Mouse (Mus musculus) hematopoietic stem cell, adult 5-6 weeks (primary cell): Measurements from ENCODE around the gene Rdh16. TPM values are rescaled to one million over a fixed set of nuclear protein-coding genes. Genes with fewer than 3 reads are reported as not detected.

Source experiments
- ATAC-seq, 2 experiments: fragments of 125-278 bp in 1 of 2; replicated peaks in 1 of 2; 2 replicates each; pipeline ENCODE4 v1.8.0; 2016 to 2017; ENCODE audit warnings: inconsistent platforms in 2 of 2, mild to moderate bottlenecking in 2 of 2, moderate number of reproducible peaks in 2 of 2, low read depth in 1 of 2, moderate TSS enrichment in 1 of 2; ENCODE audit not compliant: low FRiP score in 2 of 2, poor library complexity in 2 of 2, severe bottlenecking in 2 of 2, insufficient read depth in 1 of 2, low TSS enrichment in 1 of 2
- total RNA-seq: library from RNA; stranded (forward); fragments of 172-1452, 232-1000 nt; gene quantifications from 2 replicates; pipeline ENCODE4 v1.2.3, GENCODE M21; 2017

The Rdh16 gene
- total RNA-seq, 1 experiment from 2014 or later = not detected

GRCm38 (mm10) chr10:127879155-127879688, 78.3 kb downstream of the Rdh16 start:
- no peak for ATAC-seq

- no peak for ATAC-seq
Observed at GRCm38 (mm10) chr10:127881041-127881440, 80.1 kb downstream of the Rdh16 start.

GRCm38 (mm10) chr10:127886551-127886950, 85.6 kb downstream of the Rdh16 start:
- no peak for ATAC-seq

GRCm38 (mm10) chr10:127886971-127887370, 86.0 kb downstream of the Rdh16 start:
- no peak for ATAC-seq

- no peak for ATAC-seq
Observed at GRCm38 (mm10) chr10:127888605-127889004, 87.7 kb downstream of the Rdh16 start, which contains the start of gene Rdh7. Gene Rdh7, minus strand, starts transcription at chr10:127888817.

- ATAC-seq = no peak
Observed at GRCm38 (mm10) chr10:127891481-127891880, 90.5 kb downstream of the Rdh16 start.

- peak; percentile 68 to 89 for ATAC-seq
Observed at GRCm38 (mm10) chr10:127893163-127894022, 92.4 kb downstream of the Rdh16 start.

Other genes starting within 250 kb of the Rdh16 start
- gene Lrp1, start 180.0 kb upstream of the Rdh16 start, total RNA-seq = 1.2 and 8.6 TPM in 2 replicates
- 49.8 and 50.8 TPM in 2 replicates for gene Stat6, start 158.2 kb upstream of the Rdh16 start, total RNA-seq
- gene Nemp1, start 134.3 kb upstream of the Rdh16 start, total RNA-seq = 41.8 and 43.0 TPM in 2 replicates
- 17.9 and 26.7 TPM in 2 replicates for gene Nab2, start 132.6 kb upstream of the Rdh16 start, total RNA-seq
- gene Myo1a, start 96.0 kb upstream of the Rdh16 start, total RNA-seq = not detected in 2 replicates
- gene Tac2, start 76.7 kb upstream of the Rdh16 start, total RNA-seq = not detected in 2 replicates
- 5.5 and 6.8 TPM in 2 replicates for gene Zbtb39, start 61.6 kb upstream of the Rdh16 start, total RNA-seq
- not detected in 2 replicates for gene Gpr182, start 49.4 kb upstream of the Rdh16 start, total RNA-seq
- gene Rdh1, start 41.4 kb upstream of the Rdh16 start, total RNA-seq = not detected in 2 replicates
- gene Rdh16f1, start 41.4 kb upstream of the Rdh16 start, total RNA-seq = not detected in 2 replicates
- gene Rdh9, start 24.8 kb upstream of the Rdh16 start, total RNA-seq = 0.20 TPM in 1 of 2 replicates, not detected in the other
- gene Rdh19, start 48.8 kb downstream of the Rdh16 start, total RNA-seq = not detected in 2 replicates
- gene Rdh16f2, start 65.3 kb downstream of the Rdh16 start, total RNA-seq = not detected in 2 replicates
- gene Rdh7, start 87.7 kb downstream of the Rdh16 start, total RNA-seq = not detected in 2 replicates
- not detected in 2 replicates for gene Sdr9c7, start 97.4 kb downstream of the Rdh16 start, total RNA-seq
- not detected in 2 replicates for gene Hsd17b6, start 206.5 kb downstream of the Rdh16 start, total RNA-seq
- 108 and 113 TPM in 2 replicates for gene Prim1, start 214.0 kb downstream of the Rdh16 start, total RNA-seq
- gene Naca, start 234.4 kb downstream of the Rdh16 start, total RNA-seq = 2,160 and 2,701 TPM in 2 replicates